Mouse (Mus musculus) embryo, embryonic 11 days (tissue): ENCODE data around the gene Glis1.
A peak's percentile ranks its signal among the peaks of the same experiment; 100 is the strongest.

Experiments used
- DNase-seq: peaks from one replicate; pipeline ENCODE4 v3.0.0-alpha.2; 2015

The Glis1 gene

GRCm38 (mm10) chr4:107453141-107453984 is 19.0 kb downstream of the Glis1 start:
- peak; percentile 91 for DNase-seq

GRCm38 (mm10) chr4:107457602-107458001 is 23.2 kb downstream of the Glis1 start:
- peak; percentile 75 for DNase-seq

- no peak for DNase-seq
Observed at GRCm38 (mm10) chr4:107458907-107459306, 24.5 kb downstream of the Glis1 start.

- DNase-seq: no peak
Observed at GRCm38 (mm10) chr4:107459461-107459860, 25.1 kb downstream of the Glis1 start.

- peak; percentile 85 for DNase-seq
Observed at GRCm38 (mm10) chr4:107460468-107460867, 26.1 kb downstream of the Glis1 start.

- no peak for DNase-seq
Observed at GRCm38 (mm10) chr4:107467831-107468230, 33.4 kb downstream of the Glis1 start.

- no peak for DNase-seq
Observed at GRCm38 (mm10) chr4:107468264-107468663, 33.9 kb downstream of the Glis1 start.

- no peak for DNase-seq
Observed at GRCm38 (mm10) chr4:107468768-107469167, 34.4 kb downstream of the Glis1 start.

GRCm38 (mm10) chr4:107476266-107476665 is 41.9 kb downstream of the Glis1 start:
- DNase-seq: no peak

- DNase-seq: no peak
Observed at GRCm38 (mm10) chr4:107479015-107479414, 44.6 kb downstream of the Glis1 start.

- DNase-seq: no peak
Observed at GRCm38 (mm10) chr4:107482541-107482940, 48.1 kb downstream of the Glis1 start.

- DNase-seq: no peak
Observed at GRCm38 (mm10) chr4:107483556-107484220, 49.3 kb downstream of the Glis1 start.

GRCm38 (mm10) chr4:107484221-107484575 is 49.8 kb downstream of the Glis1 start:
- no peak for DNase-seq

GRCm38 (mm10) chr4:107485903-107486302 is 51.5 kb downstream of the Glis1 start:
- peak; percentile 24 for DNase-seq

GRCm38 (mm10) chr4:107489121-107489840 is 54.9 kb downstream of the Glis1 start:
- DNase-seq: no peak

GRCm38 (mm10) chr4:107492991-107493390 is 58.6 kb downstream of the Glis1 start:
- DNase-seq: peak; percentile 15

- no peak for DNase-seq
Observed at GRCm38 (mm10) chr4:107495751-107496430, 61.5 kb downstream of the Glis1 start.

GRCm38 (mm10) chr4:107497430-107497935 is 63.1 kb downstream of the Glis1 start:
- peak; percentile 61 for DNase-seq

- DNase-seq: peak; percentile 34
Observed at GRCm38 (mm10) chr4:107502601-107503051, 68.2 kb downstream of the Glis1 start.

- no peak for DNase-seq
Observed at GRCm38 (mm10) chr4:107514981-107515380, 80.6 kb downstream of the Glis1 start.

- DNase-seq: no peak
Observed at GRCm38 (mm10) chr4:107515626-107516025, 81.2 kb downstream of the Glis1 start.

- no peak for DNase-seq
Observed at GRCm38 (mm10) chr4:107518766-107519165, 84.4 kb downstream of the Glis1 start.

- DNase-seq: no peak
Observed at GRCm38 (mm10) chr4:107520071-107520470, 85.7 kb downstream of the Glis1 start.
